Mouse (Mus musculus) spleen, adult 12 weeks (tissue): ENCODE data around the gene Nol8.

Source experiments
- DNase-seq: peaks from one replicate; pipeline ENCODE4 v3.0.0; 2022; ENCODE audit warnings: low spot score

Gene Nol8

GRCm38 (mm10) chr13:49684266-49684665 is 31.4 kb downstream of the Nol8 start:
- no peak for DNase-seq

- no peak for DNase-seq
These were observed 38.2 kb downstream of the Nol8 start for GRCm38 (mm10) chr13:49691056-49691455.

GRCm38 (mm10) chr13:49703216-49703779 is 50.4 kb downstream of the Nol8 start:
- no peak for DNase-seq

GRCm38 (mm10) chr13:49706032-49706690 is 53.3 kb downstream of the Nol8 start:
- no peak for DNase-seq

- no peak for DNase-seq
These were observed 55.4 kb downstream of the Nol8 start for GRCm38 (mm10) chr13:49708311-49708710.

- DNase-seq, result no peak
These were observed 59.3 kb downstream of the Nol8 start for GRCm38 (mm10) chr13:49712047-49712721.

GRCm38 (mm10) chr13:49719310-49719709 is 66.4 kb downstream of the Nol8 start:
- DNase-seq, result no peak
